Mouse (Mus musculus) forebrain, embryonic 13.5 days (tissue): ENCODE measurements around the gene Fthl17e. TPM values are rescaled to one million over a fixed set of nuclear protein-coding genes. Genes with fewer than 3 reads are reported as not detected.
"Not testable (repeated sequence)": the region's sequence is repeated elsewhere in the genome, so short reads cannot be mapped to it uniquely, and the experiment has no call there.

ENCODE experiments used
- ATAC-seq: fragments of 200-750 bp; cut with Nextera tagmentation; 2 replicates; pipeline ENCODE4 v1.8.0; 2017
- H3K27ac ChIP-seq: fragments of 300-500 bp; sonication (generic); 2 replicates; pipeline ENCODE4 v1.5.1; 2015; ENCODE audit warnings: inconsistent platforms, mild to moderate bottlenecking, moderate library complexity
- H3K27me3 ChIP-seq: fragments of 300-500 bp; sonication (generic); 2 replicates; pipeline ENCODE4 v1.6.1; 2015; ENCODE audit warnings: mild to moderate bottlenecking, inconsistent platforms
- H3K36me3 ChIP-seq: fragments of 300-500 bp; sonication (generic); 2 replicates; pipeline ENCODE4 v1.6.1; 2015; ENCODE audit warnings: mild to moderate bottlenecking, inconsistent platforms; ENCODE audit not compliant: poor library complexity, severe bottlenecking
- H3K4me1 ChIP-seq: fragments of 300-500 bp; sonication (generic); 2 replicates; pipeline ENCODE4 v1.6.1; 2015; ENCODE audit warnings: inconsistent platforms
- H3K4me2 ChIP-seq: fragments of 300-500 bp; sonication (generic); 2 replicates; pipeline ENCODE4 v1.6.1; 2015; ENCODE audit warnings: inconsistent platforms, mild to moderate bottlenecking, moderate library complexity
- H3K4me3 ChIP-seq: fragments of 300-500 bp; sonication (generic); 2 replicates; pipeline ENCODE4 v1.5.1; 2015; ENCODE audit warnings: mild to moderate bottlenecking, inconsistent platforms
- H3K9ac ChIP-seq: fragments of 300-500 bp; sonication (generic); 2 replicates; pipeline ENCODE4 v1.6.1; 2015; ENCODE audit warnings: mild to moderate bottlenecking, inconsistent platforms
- H3K9me3 ChIP-seq: fragments of 300-500 bp; sonication (generic); replicated peaks from 2 replicates; pipeline ENCODE4 v1.6.1; 2016; ENCODE audit warnings: inconsistent platforms
- WGBS: fragments of 180-500 bp; shearing (Covaris S2); methylation state at CpG from one replicate; pipeline ENCODE4 v1.1.7; 2015; 5-methylcytosine and 5-hydroxymethylcytosine counted together
- polyA plus RNA-seq: library from polyadenylated mRNA; unstranded; fragments of >200 nt; fragmentation: Nextera tagmentation; extraction: Ambion mirVana; gene quantifications from 2 replicates; pipeline ENCODE4 v1.2.1, GENCODE M21; 2015

Gene Fthl17e
- not detected in 2 replicates for polyA plus RNA-seq

- not testable (repeated sequence) for H3K27me3 ChIP-seq, ATAC-seq, H3K9ac ChIP-seq, H3K4me1 ChIP-seq, H3K27ac ChIP-seq, H3K4me3 ChIP-seq, H3K9me3 ChIP-seq, H3K36me3 ChIP-seq, H3K4me2 ChIP-seq
- WGBS = no CpG with 5 or more reads among the region's 10 CpGs
Observed at GRCm38 (mm10) chrX:9033193-9033592, at the start of gene Fthl17e. Gene Fthl17e, plus strand, starts transcription at chrX:9033493.

- H3K9ac ChIP-seq, H3K27me3 ChIP-seq, H3K9me3 ChIP-seq, H3K4me3 ChIP-seq, H3K4me2 ChIP-seq, ATAC-seq, H3K27ac ChIP-seq, H3K36me3 ChIP-seq, H3K4me1 ChIP-seq: not testable (repeated sequence)
- no CpG with 5 or more reads among the region's 9 CpGs for WGBS
Observed at GRCm38 (mm10) chrX:8986655-8987054, 46.6 kb upstream of the Fthl17e start, which contains the start of gene Fthl17d. Gene Fthl17d, minus strand, starts transcription at chrX:8986755.

- Histone ChIP-seq H3K4me3 (no peak overlapping the region), H3K27ac (no peak overlapping the region), H3K4me2 (no peak overlapping the region), H3K4me1 (no peaks in the 10 kb centered on the region), H3K27me3 (no peaks in the 10 kb centered on the region), H3K9ac (no peak overlapping the region), H3K9me3 (no peaks in the 10 kb centered on the region), H3K36me3 (no peaks in the 10 kb centered on the region)
- ATAC-seq = no peak
- 19% methylated on average over 1 of the region's 1 CpGs for WGBS
Observed at GRCm38 (mm10) chrX:9016079-9016478, 17.2 kb upstream of the Fthl17e start.

DNA sequence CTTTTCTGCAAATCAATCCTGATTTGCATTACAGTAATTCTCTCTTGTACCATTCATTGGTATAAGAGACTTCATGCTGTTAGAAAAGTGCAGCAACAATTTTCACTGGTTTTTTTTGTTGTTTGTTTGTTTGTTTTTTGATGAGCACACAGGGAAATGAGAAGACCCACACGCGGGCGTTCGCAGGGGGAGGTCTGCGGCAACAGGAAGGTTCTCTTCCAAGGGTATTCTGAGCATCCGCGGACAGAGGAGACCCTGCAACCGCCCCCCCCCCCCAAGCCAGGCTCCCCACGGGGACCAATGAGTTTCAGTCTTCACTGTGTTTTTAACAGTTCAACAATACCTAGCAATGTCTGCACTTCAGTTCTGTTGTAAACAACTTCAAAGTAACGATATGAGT, 13.8 kb upstream of the Fthl17e start:
- ATAC-seq = no peak
- H3K9me3 ChIP-seq = no peaks in the 10 kb centered on the region
- no peak overlapping the region for H3K27ac ChIP-seq
- 61% methylated on average over 10 of the region's 10 CpGs for WGBS
- H3K27me3 ChIP-seq = no peaks in the 10 kb centered on the region
- H3K36me3 ChIP-seq = no peaks in the 10 kb centered on the region
- H3K4me2 ChIP-seq = no peak overlapping the region
- no peak overlapping the region for H3K9ac ChIP-seq
- H3K4me3 ChIP-seq = no peak overlapping the region
- H3K4me1 ChIP-seq = no peaks in the 10 kb centered on the region

GRCm38 (mm10) chrX:9041611-9042010, 8.3 kb downstream of the Fthl17e start:
- not testable (repeated sequence) for H3K4me2 ChIP-seq, H3K27me3 ChIP-seq, H3K4me3 ChIP-seq, H3K4me1 ChIP-seq, H3K9me3 ChIP-seq, H3K27ac ChIP-seq, ATAC-seq, H3K36me3 ChIP-seq, H3K9ac ChIP-seq
- 28% methylated on average over 3 of the region's 4 CpGs for WGBS

DNA sequence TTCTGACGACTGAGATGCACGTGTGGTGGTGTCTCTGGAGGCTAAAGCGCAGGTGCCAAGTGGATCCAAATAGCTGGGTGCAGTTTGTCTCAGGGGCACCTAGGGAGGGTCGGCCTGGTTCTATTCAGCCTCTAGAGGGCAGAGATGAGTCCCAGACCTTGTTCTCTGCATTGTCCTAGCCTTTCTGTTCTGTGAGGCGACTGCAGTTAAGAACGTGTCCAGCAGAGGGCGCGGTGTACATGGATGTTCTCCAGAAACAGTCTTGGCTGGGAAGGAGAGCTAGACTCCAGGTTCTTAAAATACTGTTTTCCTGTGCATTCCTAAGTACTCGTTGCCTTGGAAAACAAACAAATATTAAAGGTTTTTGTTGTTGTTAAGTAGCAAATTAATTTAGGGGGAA, 27.7 kb downstream of the Fthl17e start:
- ATAC-seq, H3K9me3 ChIP-seq, H3K4me3 ChIP-seq, H3K9ac ChIP-seq, H3K4me1 ChIP-seq, H3K36me3 ChIP-seq, H3K27me3 ChIP-seq, H3K4me2 ChIP-seq, H3K27ac ChIP-seq: not testable (repeated sequence)
- 25% methylated on average over 9 of the region's 9 CpGs for WGBS

GRCm38 (mm10) chrX:9062101-9062500, 28.8 kb downstream of the Fthl17e start:
- no peaks in the 10 kb centered on the region for H3K36me3 ChIP-seq
- H3K9ac ChIP-seq = no peak overlapping the region
- H3K9me3 ChIP-seq = no peaks in the 10 kb centered on the region
- H3K27ac ChIP-seq = no peak overlapping the region
- WGBS = 83% methylated on average over 4 of the region's 4 CpGs
- no peak for ATAC-seq
- no peaks in the 10 kb centered on the region for H3K27me3 ChIP-seq
- H3K4me1 ChIP-seq = no peaks in the 10 kb centered on the region
- no peak overlapping the region for H3K4me2 ChIP-seq
- no peak overlapping the region for H3K4me3 ChIP-seq

DNA sequence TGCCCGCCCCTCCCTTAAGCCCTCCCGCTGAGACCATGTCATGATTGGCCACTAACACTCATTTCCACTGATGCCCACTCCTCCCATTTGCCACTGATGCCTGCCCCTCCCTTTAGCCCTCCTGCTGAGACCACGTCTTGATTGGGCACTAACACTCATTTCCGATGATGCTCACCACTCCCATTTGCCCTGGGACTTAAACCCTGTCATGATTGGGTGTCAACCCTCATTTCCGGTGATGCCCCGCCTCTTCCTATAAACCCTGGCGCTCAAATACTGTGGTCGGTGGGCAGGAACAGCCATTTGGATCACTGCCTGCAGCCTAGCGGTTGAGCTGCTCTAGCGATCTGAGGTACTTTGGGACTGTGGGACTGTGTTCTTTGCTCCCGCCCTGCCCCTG, 29.4 kb downstream of the Fthl17e start, which contains the start of gene Fthl17f:
TSS of gene Fthl17f (plus strand) at position 301 of the 400 bp plus-strand sequence.
- H3K9me3 ChIP-seq, H3K27ac ChIP-seq, H3K4me3 ChIP-seq, H3K9ac ChIP-seq, H3K4me2 ChIP-seq, H3K36me3 ChIP-seq, ATAC-seq, H3K27me3 ChIP-seq, H3K4me1 ChIP-seq: not testable (repeated sequence)
- WGBS = 94% methylated on average over 11 of the region's 11 CpGs

GRCm38 (mm10) chrX:9077699-9078098, 44.4 kb downstream of the Fthl17e start:
- not testable (repeated sequence) for H3K4me2 ChIP-seq, H3K4me1 ChIP-seq, H3K27me3 ChIP-seq, H3K27ac ChIP-seq, H3K4me3 ChIP-seq, H3K9ac ChIP-seq, H3K36me3 ChIP-seq, H3K9me3 ChIP-seq
- WGBS = 32% methylated on average over 10 of the region's 10 CpGs
- peak; percentile 74 for ATAC-seq

Other genes starting within 250 kb of the Fthl17e start
- gene Ssxb5, start 229.8 kb upstream of the Fthl17e start, polyA plus RNA-seq = not detected in 2 replicates
- gene Gm6592, start 189.5 kb upstream of the Fthl17e start, polyA plus RNA-seq = not detected in 2 replicates
- gene Gm5751, start 159.2 kb upstream of the Fthl17e start, polyA plus RNA-seq = not detected in 2 replicates
- 8.0 and 9.0 TPM in 2 replicates for gene B630019K06Rik, start 141.1 kb upstream of the Fthl17e start, polyA plus RNA-seq
- not detected in 2 replicates for gene Fthl17b, start 70.5 kb upstream of the Fthl17e start, polyA plus RNA-seq
- not detected in 2 replicates for gene Fthl17c, start 56.9 kb upstream of the Fthl17e start, polyA plus RNA-seq
- gene Fthl17d, start 46.7 kb upstream of the Fthl17e start, polyA plus RNA-seq = not detected in 2 replicates
- gene Fthl17f, start 29.5 kb downstream of the Fthl17e start, polyA plus RNA-seq = not detected in 2 replicates
- gene 4930402K13Rik, start 71.1 kb downstream of the Fthl17e start, polyA plus RNA-seq = not detected in 2 replicates
- 3.8 and 4.7 TPM in 2 replicates for gene Lancl3, start 166.4 kb downstream of the Fthl17e start, polyA plus RNA-seq
- 0.24 TPM in 1 of 2 replicates, not detected in the other for gene Gm14862, start 223.4 kb downstream of the Fthl17e start, polyA plus RNA-seq
- 2.5 and 3.1 TPM in 2 replicates for gene Xk, start 239.3 kb downstream of the Fthl17e start, polyA plus RNA-seq